Mouse (Mus musculus) lung, adult 10 weeks (tissue): ENCODE measurements around the gene Foxo3. TPM values are rescaled to one million over a fixed set of nuclear protein-coding genes. Genes with fewer than 3 reads are reported as not detected.

Experiments
- polyA plus RNA-seq: library from polyadenylated mRNA; stranded (reverse); fragments of 350-450 nt; fragmentation: Illumina TruSeq; extraction: RNeasy Lipid Tissue Mini Kit (QIAGEN cat#74804); gene quantifications from one replicate; pipeline ENCODE4 v1.2.3, GENCODE M21; 2014; ENCODE audit warnings: low read depth, low replicate concordance; ENCODE audit not compliant: insufficient read depth

Foxo3 gene
- 19.6 TPM for polyA plus RNA-seq

DNA sequence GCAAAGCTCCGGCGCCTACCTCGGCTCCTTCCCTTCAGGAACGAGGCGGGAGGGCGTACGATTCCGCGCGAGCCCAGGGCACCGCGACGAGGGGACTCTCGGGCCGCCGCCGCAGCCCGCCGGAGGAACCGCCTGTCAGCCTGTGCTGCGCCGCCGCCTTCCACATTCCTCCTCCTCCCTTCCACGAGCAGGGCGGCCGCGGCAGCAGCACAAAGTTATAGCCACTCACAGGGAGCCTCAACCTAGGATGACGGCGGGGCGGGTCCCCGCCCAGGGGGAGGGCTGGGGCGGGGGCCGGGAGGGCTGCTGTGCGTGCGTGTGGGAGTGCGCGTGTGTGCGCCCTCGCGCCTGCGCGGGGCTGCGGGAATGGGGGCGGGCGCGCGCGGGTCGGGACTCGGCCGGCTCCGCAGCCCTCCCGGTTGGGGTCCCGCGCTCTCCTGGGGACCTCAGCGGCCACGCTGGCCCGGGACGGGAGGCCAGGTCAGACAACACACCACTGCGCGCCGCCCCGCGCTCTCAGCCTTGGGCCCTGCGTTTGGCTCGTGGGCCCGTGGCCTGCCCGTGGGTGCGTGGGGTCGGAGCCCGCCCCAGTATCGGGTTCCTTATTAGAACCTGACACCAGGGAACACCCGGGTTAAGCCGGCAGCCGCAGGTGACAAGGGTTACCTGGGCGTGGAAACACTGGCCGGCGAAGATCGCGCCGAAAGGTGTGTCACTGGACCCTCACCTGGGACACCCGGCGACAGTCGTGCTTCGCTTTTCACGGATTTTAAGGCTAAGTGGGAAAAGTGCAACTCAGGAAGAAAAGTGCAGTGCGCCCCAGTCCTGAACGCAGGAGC is at the start of gene Foxo3:
Foxo3 (minus strand) TSS at position 249 of the 839 bp plus-strand sequence.

Other genes with a start within 250 kb of the Foxo3 start
- 11.6 TPM for gene Afg1l, start 201.8 kb upstream of the Foxo3 start, polyA plus RNA-seq
- gene Snx3, start 225.3 kb upstream of the Foxo3 start, polyA plus RNA-seq = 203 TPM